Mouse (Mus musculus): ENCODE results near the gene Slc25a1.

DNA sequence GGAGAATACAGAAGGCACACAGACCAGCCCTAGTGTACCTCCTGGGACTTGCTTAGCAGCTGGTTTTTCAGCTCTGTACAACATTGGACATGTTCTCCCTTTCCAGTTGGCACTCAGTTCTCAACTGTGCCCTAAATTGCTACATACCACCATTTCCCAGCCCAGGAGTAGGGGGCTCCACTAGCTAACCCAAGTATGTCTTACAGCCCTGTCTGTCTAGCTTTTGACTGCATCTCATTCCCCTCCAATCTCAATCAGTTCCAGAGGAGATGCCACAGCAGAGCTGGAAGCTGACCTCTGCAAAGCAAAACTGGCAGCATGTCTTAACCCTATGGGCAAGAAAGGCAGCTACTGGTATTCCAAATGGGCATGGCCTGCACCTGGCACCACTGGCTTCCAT, 31.9 kb downstream of the Slc25a1 start:
- no peak for TF ChIP-seq CTCF (IDR thresholded peaks at IDR 0.05; ENCODE audit: extremely low read depth, insufficient read depth, insufficient read length, insufficient replicate concordance)
- TF ChIP-seq POLR2A (IDR thresholded peaks at IDR 0.05; ENCODE audit: low read depth, low read length): no peak
